Mouse (Mus musculus) cerebellum, adult 2 months (tissue): ENCODE results near the gene Mapk11.

Source experiments
- CTCF ChIP-seq: fragments of 200-500 bp; IDR thresholded peaks from 2 replicates; pipeline ENCODE4 v1.5.1; 2011; ENCODE audit warnings: low read depth, mild to moderate bottlenecking, control low read depth, low read length, moderate library complexity, borderline replicate concordance; ENCODE audit not compliant: insufficient read depth
- POLR2A ChIP-seq: fragments of 200-500 bp; IDR thresholded peaks from 2 replicates; pipeline ENCODE4 v1.6.1; 2011; ENCODE audit warnings: low read length, control low read depth, borderline replicate concordance; ENCODE audit not compliant: insufficient read depth

- no peak for TF ChIP-seq CTCF
- TF ChIP-seq POLR2A: no peak
These were observed 2.9 kb upstream of the Mapk11 start for GRCm38 (mm10) chr15:89152312-89152711.
